Comparison of ENCODE assay signal across 19 mouse cellular contexts in genomic region chr4:141760942-141761341, GRCm38 (mm10). TPM values are rescaled to one million over a fixed set of nuclear protein-coding genes. Genes with fewer than 3 reads are reported as not detected.
DNase-seq lines count a peak whose midpoint lies in the region; ATAC-seq and TF ChIP-seq lines count a peak whose summit lies in the region.
"Had no signal": no experiment of that assay in that cellular context is flagged by ENCODE, and none has a peak within 500 bp of the region (broad histone marks: within the 10 kb centered on the region; RNA-seq: fewer than 3 reads in every experiment).

No protein-coding gene starts in this region.

- no peak for ATAC-seq in kidney, embryonic 14.5 days (ENCODE audit: low FRiP score, low TSS enrichment)
- ATAC-seq in liver, embryonic 12.5 days = no peak
- no peak for ATAC-seq in liver, embryonic 11.5 days (replicated peaks; ENCODE audit: low FRiP score)
- ATAC-seq: forebrain, embryonic 16.5 days had no signal

- H3K9me3 ChIP-seq in kidney, embryonic 14.5 days (ENCODE audit: control insufficient read depth, low read length) = no peaks in the 10 kb centered on the region
- no peaks in the 10 kb centered on the region for H3K9me3 ChIP-seq in liver, embryonic 12.5 days (replicated peaks)
- H3K9me3 ChIP-seq in liver, embryonic 11.5 days (ENCODE audit: control insufficient read depth, low read length) = no peaks in the 10 kb centered on the region
- H3K9me3 ChIP-seq: embryonic facial prominence, embryonic 13.5 days; forebrain, embryonic 12.5 days; hindbrain, embryonic 10.5 days had no signal

- DNase-seq in kidney, adult 2 months = peak; percentile 59
- no peak for DNase-seq in liver, embryonic 11.5 days (ENCODE audit: low spot score)
- DNase-seq in kidney, postnatal 14 days = peak; percentile 21
- DNase-seq in urinary bladder, adult 2 months (ENCODE audit: low spot score) = no peak
- DNase-seq in gastrocnemius, postnatal 4 days (ENCODE audit: low spot score in 2 of 2) = no peak
- DNase-seq: adrenal gland, adult 2 months; adrenal gland, postnatal 25 days; cerebellum, adult 18-20 months; cerebellum, adult 9-11 months; cerebellum, postnatal 36 days; gastrocnemius, postnatal 10 days; heart, adult 2 months had no signal

- no peaks in the 10 kb centered on the region for H3K27me3 ChIP-seq in kidney, adult 2 months (replicated peaks; ENCODE audit: control insufficient read depth, insufficient read depth, low read length)
- H3K27me3 ChIP-seq in kidney, embryonic 14.5 days (ENCODE audit: control insufficient read depth, insufficient read depth, low read length) = no peaks in the 10 kb centered on the region
- no peaks in the 10 kb centered on the region for H3K27me3 ChIP-seq in liver, embryonic 12.5 days (replicated peaks)
- no peaks in the 10 kb centered on the region for H3K27me3 ChIP-seq in liver, embryonic 11.5 days (replicated peaks; ENCODE audit: control insufficient read depth, insufficient read depth, low read length)
- H3K27me3 ChIP-seq: embryonic facial prominence, embryonic 13.5 days; forebrain, embryonic 12.5 days had no signal

- no peak overlapping the region for H3K27ac ChIP-seq in kidney, adult 2 months (ENCODE audit: insufficient read depth, low read depth, low read length)
- H3K27ac ChIP-seq in kidney, embryonic 14.5 days (ENCODE audit: low read depth, low read length) = no peak overlapping the region
- H3K27ac ChIP-seq in liver, embryonic 12.5 days = peak overlapping the region; percentile 92
- no peak overlapping the region for H3K27ac ChIP-seq in liver, embryonic 11.5 days (ENCODE audit: low read depth, low read length)
- H3K27ac ChIP-seq: embryonic facial prominence, embryonic 13.5 days; forebrain, embryonic 12.5 days; heart, adult 2 months; hindbrain, embryonic 10.5 days had no signal

- no peak for TF ChIP-seq CTCF in kidney, adult 2 months (conservative IDR thresholded peaks at IDR 0.05; ENCODE audit: insufficient read depth, insufficient read length, low read depth, low read length)

- no peaks in the 10 kb centered on the region; the same call in 1 of the 2 replicates for H3K4me1 ChIP-seq in kidney, adult 2 months (ENCODE audit: control insufficient read depth, insufficient read depth, low read length)
- no peaks in the 10 kb centered on the region for H3K4me1 ChIP-seq in kidney, embryonic 14.5 days (ENCODE audit: control insufficient read depth, insufficient read depth, low read length)
- peaks cover 41% of the 10 kb centered on the region for H3K4me1 ChIP-seq in liver, embryonic 12.5 days
- H3K4me1 ChIP-seq in liver, embryonic 11.5 days (replicated peaks; ENCODE audit: control insufficient read depth, insufficient read depth, low read length) = peaks cover 20% of the 10 kb centered on the region
- H3K4me1 ChIP-seq: forebrain, embryonic 12.5 days; hindbrain, embryonic 10.5 days had no signal

- H3K36me3 ChIP-seq in kidney, adult 2 months (ENCODE audit: control insufficient read depth, insufficient read depth, low read length) = no peaks in the 10 kb centered on the region; the same call in 1 of the 2 replicates
- H3K36me3 ChIP-seq in kidney, embryonic 14.5 days (ENCODE audit: control insufficient read depth, insufficient read depth, low read length) = peaks cover 26% of the 10 kb centered on the region; the same call in 1 of the 2 replicates
- peaks cover 69% of the 10 kb centered on the region for H3K36me3 ChIP-seq in liver, embryonic 12.5 days
- H3K36me3 ChIP-seq in liver, embryonic 11.5 days (ENCODE audit: control insufficient read depth, insufficient read depth, low read length) = peaks cover 12% of the 10 kb centered on the region; the same call in 1 of the 2 replicates

- WGBS in kidney, adult 2 months = 61% methylated on average over 4 of the region's 4 CpGs
- 76% methylated on average over 4 of the region's 4 CpGs for WGBS in kidney, embryonic 14.5 days
- 68% methylated on average over 4 of the region's 4 CpGs for WGBS in liver, embryonic 12.5 days (ENCODE audit: insufficient replicate concordance)
- 79% methylated on average over 4 of the region's 4 CpGs for WGBS in liver, embryonic 11.5 days

- no peak overlapping the region for H3K4me3 ChIP-seq in kidney, adult 2 months (ENCODE audit: insufficient read depth, low read depth, low read length)
- H3K4me3 ChIP-seq in kidney, embryonic 14.5 days (ENCODE audit: low read length) = no peak overlapping the region
- no peak overlapping the region for H3K4me3 ChIP-seq in liver, embryonic 12.5 days
- no peak overlapping the region for H3K4me3 ChIP-seq in liver, embryonic 11.5 days (ENCODE audit: low read depth, low read length)
- H3K4me3 ChIP-seq: embryonic facial prominence, embryonic 13.5 days; forebrain, embryonic 12.5 days; heart, adult 2 months; hindbrain, embryonic 10.5 days had no signal

- TF ChIP-seq POLR2A in kidney, adult 2 months (IDR thresholded peaks at IDR 0.05; ENCODE audit: low read depth, low read length) = no peak

- no peak overlapping the region for H3K4me2 ChIP-seq in kidney, embryonic 14.5 days (replicated peaks; ENCODE audit: low read depth, low read length)
- H3K4me2 ChIP-seq in liver, embryonic 12.5 days = no peak overlapping the region
- H3K4me2 ChIP-seq in liver, embryonic 11.5 days = no peak overlapping the region
- H3K4me2 ChIP-seq: embryonic facial prominence, embryonic 13.5 days; forebrain, embryonic 12.5 days; heart, embryonic 11.5 days had no signal

- no peak overlapping the region for H3K9ac ChIP-seq in kidney, embryonic 14.5 days (ENCODE audit: low read depth, low read length)
- H3K9ac ChIP-seq in liver, embryonic 12.5 days = no peak overlapping the region
- no peak overlapping the region for H3K9ac ChIP-seq in liver, embryonic 11.5 days (ENCODE audit: low read depth, low read length)
- H3K9ac ChIP-seq: embryonic facial prominence, embryonic 13.5 days; forebrain, embryonic 12.5 days had no signal

RNA-seq across cellular contexts. Expression of gene Agmat, which starts 14.5 kb away (rescaled TPM):
- polyA plus RNA-seq in kidney, adult 2 months (2012; rRNA removed) = 9.4 and 10.8 TPM in 2 replicates
- polyA plus RNA-seq in kidney, embryonic 14.5 days (2014; fragmentation: Nextera tagmentation; extraction: Ambion mirVana) = 1.1 and 1.6 TPM in 2 replicates
- polyA plus RNA-seq in liver, embryonic 12.5 days (2016; fragmentation: Nextera tagmentation; extraction: Ambion mirVana) = 16.0 and 16.3 TPM in 2 replicates
- 16.0 and 18.0 TPM in 2 replicates for polyA plus RNA-seq in liver, embryonic 11.5 days (2014; fragmentation: Nextera tagmentation; extraction: Ambion mirVana)
- polyA plus RNA-seq in urinary bladder, adult 2 months (2012; rRNA removed) = not detected in 2 replicates
- 1 to 10 TPM in 1 of 2 experiments, under 1 TPM in 1; 0.64 to 1.5 TPM for total RNA-seq in gastrocnemius, postnatal 4 days (2021)
- polyA plus RNA-seq: embryonic facial prominence, embryonic 13.5 days; forebrain, embryonic 12.5 days; forebrain, embryonic 16.5 days; hindbrain, embryonic 10.5 days had no signal

RNA-seq across cellular contexts. Expression of gene Dnajc16, which starts 29.8 kb away (rescaled TPM):
- polyA plus RNA-seq in kidney, adult 2 months (2012; rRNA removed) = 12.6 and 13.6 TPM in 2 replicates
- polyA plus RNA-seq in kidney, embryonic 14.5 days (2014; fragmentation: Nextera tagmentation; extraction: Ambion mirVana) = 3.2 and 5.2 TPM in 2 replicates
- polyA plus RNA-seq in liver, embryonic 12.5 days (2016; fragmentation: Nextera tagmentation; extraction: Ambion mirVana) = 3.1 and 3.2 TPM in 2 replicates
- polyA plus RNA-seq in liver, embryonic 11.5 days (2014; fragmentation: Nextera tagmentation; extraction: Ambion mirVana) = 4.0 and 4.2 TPM in 2 replicates
- polyA plus RNA-seq in urinary bladder, adult 2 months (2012; rRNA removed) = 12.8 and 13.0 TPM in 2 replicates
- 10 to 100 TPM; 10.5 to 10.9 TPM for total RNA-seq in gastrocnemius, postnatal 4 days (2021)

RNA-seq across cellular contexts. Expression of gene Casp9, which starts 32.5 kb away (rescaled TPM):
- 22.2 and 23.7 TPM in 2 replicates for polyA plus RNA-seq in kidney, adult 2 months (2012; rRNA removed)
- 14.5 and 24.3 TPM in 2 replicates for polyA plus RNA-seq in kidney, embryonic 14.5 days (2014; fragmentation: Nextera tagmentation; extraction: Ambion mirVana)
- 13.5 and 14.5 TPM in 2 replicates for polyA plus RNA-seq in liver, embryonic 12.5 days (2016; fragmentation: Nextera tagmentation; extraction: Ambion mirVana)
- polyA plus RNA-seq in liver, embryonic 11.5 days (2014; fragmentation: Nextera tagmentation; extraction: Ambion mirVana) = 16.5 and 18.3 TPM in 2 replicates
- 15.7 and 16.9 TPM in 2 replicates for polyA plus RNA-seq in urinary bladder, adult 2 months (2012; rRNA removed)
- 10 to 100 TPM in 1 of 2 experiments, 1 to 10 TPM in 1; 9.3 to 10.8 TPM for total RNA-seq in gastrocnemius, postnatal 4 days (2021)

RNA-seq across cellular contexts. Expression of gene Ddi2, which starts 37.7 kb away (rescaled TPM):
- 21.9 and 23.4 TPM in 2 replicates for polyA plus RNA-seq in kidney, adult 2 months (2012; rRNA removed)
- polyA plus RNA-seq in kidney, embryonic 14.5 days (2014; fragmentation: Nextera tagmentation; extraction: Ambion mirVana) = 11.0 and 20.6 TPM in 2 replicates
- 28.0 and 28.6 TPM in 2 replicates for polyA plus RNA-seq in liver, embryonic 12.5 days (2016; fragmentation: Nextera tagmentation; extraction: Ambion mirVana)
- 29.3 and 31.4 TPM in 2 replicates for polyA plus RNA-seq in liver, embryonic 11.5 days (2014; fragmentation: Nextera tagmentation; extraction: Ambion mirVana)
- polyA plus RNA-seq in urinary bladder, adult 2 months (2012; rRNA removed) = 38.9 and 40.9 TPM in 2 replicates
- total RNA-seq in gastrocnemius, postnatal 4 days (2021) = 10 to 100 TPM; 42.4 to 50.2 TPM

Comparison
In these comparisons a context has a peak if more than half of its experiments do, and no peak if none do; other contexts are left out.
1. DNase-seq: peak in kidney, adult 2 months (single experiment) and kidney, postnatal 14 days (single experiment); none in liver, embryonic 11.5 days (single experiment), urinary bladder, adult 2 months (single experiment) and gastrocnemius, postnatal 4 days (0 of 2).